Mouse (Mus musculus) kidney, postnatal 25 days (tissue): Measurements from ENCODE around the gene Pabpc5.

Experiments used
- DNase-seq, 2 experiments: peaks; one replicate each; pipeline ENCODE4 v3.0.0; 2021; ENCODE audit warnings: mixed read lengths in 2 of 2

The Pabpc5 gene

DNA sequence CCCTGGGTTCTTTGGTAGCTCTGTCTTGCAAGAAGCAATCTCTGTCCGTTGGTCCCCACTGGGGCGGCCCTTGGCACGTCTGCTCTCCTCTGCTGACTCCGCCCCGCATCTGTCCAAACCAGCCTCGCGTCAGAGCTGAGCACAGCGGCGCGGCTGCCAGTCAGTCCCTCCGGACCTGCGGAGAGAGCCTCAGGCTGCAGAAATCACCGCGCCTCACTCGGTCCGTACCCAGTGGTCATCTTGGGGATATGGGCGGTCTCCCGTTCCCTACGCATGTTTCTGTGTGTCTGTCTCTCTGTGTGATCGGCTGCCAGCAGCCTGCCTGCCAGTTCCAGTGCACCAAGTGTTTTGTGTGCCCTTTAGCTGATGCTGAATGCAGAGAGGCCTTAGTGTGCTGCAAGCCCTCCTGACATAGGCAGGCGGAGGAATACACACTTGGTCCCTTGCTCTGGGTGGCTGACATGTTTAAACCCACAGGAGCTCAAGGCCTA, at the start of gene Pabpc5:
Pabpc5 (plus strand) TSS at position 116 of the 491 bp plus-strand sequence.
- peak; percentile 18 to 61 for DNase-seq

DNA sequence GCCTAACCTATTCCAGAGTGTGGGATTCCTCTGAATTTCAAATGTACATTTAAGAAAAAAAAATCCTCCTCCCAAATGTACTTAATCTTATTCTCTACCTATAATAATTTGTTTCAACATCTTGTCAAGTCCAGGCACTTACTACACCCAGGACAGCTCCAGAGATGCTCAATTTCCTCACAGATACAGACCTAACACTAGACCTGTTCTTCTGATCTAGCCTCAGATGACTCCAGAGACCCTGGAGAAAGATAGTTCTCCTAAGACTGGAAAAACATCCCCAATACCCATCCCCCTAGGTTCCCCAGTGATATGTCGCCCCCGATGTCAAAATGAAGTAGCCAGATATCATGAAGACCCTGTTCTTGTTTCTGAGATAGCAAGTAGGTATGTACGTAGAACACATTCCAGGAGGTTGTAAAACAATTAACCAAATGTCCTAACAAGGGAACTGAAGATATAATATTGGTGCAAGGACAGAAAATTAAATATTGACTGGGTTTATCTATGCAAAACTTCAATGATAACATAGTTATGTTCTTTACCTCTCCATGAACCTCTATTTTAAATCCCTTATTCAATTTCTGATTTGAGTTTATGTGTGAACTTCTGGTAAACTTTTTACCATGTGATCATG, 39.9 kb upstream of the Pabpc5 start:
- no peak for DNase-seq

GRCm38 (mm10) chrX:119888326-119888920, 38.6 kb upstream of the Pabpc5 start:
- DNase-seq, result no peak

- DNase-seq, result no peak
Measured at GRCm38 (mm10) chrX:119927852-119928251, 856 bp downstream of the Pabpc5 start.
